Mouse (Mus musculus): ENCODE results near the gene Olfr314.
A peak's percentile ranks its signal among the peaks of the same experiment; 100 is the strongest.
"Not testable (repeated sequence)": the region's sequence is repeated elsewhere in the genome, so short reads cannot be mapped to it uniquely, and the experiment has no call there.

The Olfr314 gene

GRCm38 (mm10) chr11:58782480-58783089 lies at the start of gene Olfr314:
Gene Olfr314, plus strand, starts transcription at chr11:58782952.
- DNase-seq (ENCODE audit: low spot score) = no peak

DNA sequence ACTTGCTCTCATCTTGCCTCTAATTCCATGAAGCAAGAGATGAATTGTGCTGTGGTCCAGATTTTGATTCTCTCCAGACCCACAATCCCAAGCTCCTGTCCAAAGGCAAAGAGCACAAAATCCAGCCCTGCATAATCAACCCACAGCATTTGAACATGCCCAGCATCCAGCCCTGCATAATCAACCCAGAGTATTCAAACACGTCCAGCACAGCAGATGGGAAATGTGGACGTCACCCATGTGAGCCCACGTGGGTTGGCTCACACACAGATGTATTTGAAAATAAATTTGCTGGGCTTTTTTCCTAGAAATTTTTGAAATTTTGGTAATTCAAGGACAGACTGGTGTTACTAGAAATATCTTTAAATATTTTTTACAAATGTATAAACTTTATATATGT lies 49.4 kb upstream of the Olfr314 start:
- DNase-seq (ENCODE audit: low spot score) = peak; percentile 3

GRCm38 (mm10) chr11:58738792-58739262 lies 43.9 kb upstream of the Olfr314 start, which contains the start of gene Olfr317:
Gene Olfr317, minus strand, starts transcription at chr11:58739212.
- DNase-seq (ENCODE audit: low spot score) = no peak

- DNase-seq (ENCODE audit: low spot score) = peak; percentile 33
Observed at GRCm38 (mm10) chr11:58751096-58751495, 31.7 kb upstream of the Olfr314 start.

GRCm38 (mm10) chr11:58752434-58752833 lies 30.3 kb upstream of the Olfr314 start, which contains the start of gene Olfr316:
Gene Olfr316, plus strand, starts transcription at chr11:58752734.
- no peak for DNase-seq (ENCODE audit: low spot score)

- DNase-seq (ENCODE audit: low spot score) = no peak
Observed at GRCm38 (mm10) chr11:58772888-58773287, 9.9 kb upstream of the Olfr314 start, which contains the start of gene Olfr315. Gene Olfr315, plus strand, starts transcription at chr11:58773188.

- DNase-seq (ENCODE audit: low spot score) = no peak
Observed at GRCm38 (mm10) chr11:58784182-58784581, 1.4 kb downstream of the Olfr314 start.

DNA sequence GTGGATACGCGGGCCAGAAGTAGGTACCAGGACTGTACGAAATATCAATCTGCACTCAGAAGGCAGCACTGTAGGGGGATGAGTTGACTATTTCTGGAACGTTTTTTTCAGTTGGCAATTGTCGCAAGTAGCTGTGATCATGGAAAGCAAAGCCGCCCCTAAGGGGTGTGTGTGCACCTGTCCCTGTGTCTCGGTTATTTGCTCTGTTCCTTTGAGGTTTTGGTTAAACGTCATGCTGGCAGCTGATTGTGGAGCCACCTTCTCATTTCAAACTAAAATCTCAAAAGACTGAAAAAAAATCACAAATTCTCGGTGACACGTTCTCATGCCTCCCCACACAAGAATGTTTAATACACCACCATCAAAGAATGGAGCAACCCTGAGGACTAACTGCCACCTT lies 4.9 kb downstream of the Olfr314 start:
- no peak for DNase-seq (ENCODE audit: low spot score)

DNA sequence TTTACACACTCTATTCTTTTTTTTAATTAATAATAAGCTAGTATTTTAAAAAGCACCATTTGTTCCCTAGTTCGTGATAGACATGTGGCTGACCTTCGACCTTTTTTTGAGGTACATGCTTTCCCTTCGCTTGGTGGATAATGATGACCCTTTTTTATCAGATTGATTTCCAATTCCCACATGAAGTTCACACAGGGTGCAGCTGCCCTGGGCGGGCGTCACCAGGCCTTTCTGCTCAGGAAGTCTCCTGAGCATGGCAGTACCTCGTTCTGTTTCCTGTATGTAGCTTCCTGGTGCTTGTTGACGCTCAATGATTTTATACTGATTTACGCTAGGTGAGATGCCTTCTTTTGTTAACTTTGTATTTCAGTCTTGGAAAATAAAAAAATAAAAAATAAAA lies 5.6 kb downstream of the Olfr314 start:
- DNase-seq (ENCODE audit: low spot score) = no peak

GRCm38 (mm10) chr11:58789532-58789931 lies 6.8 kb downstream of the Olfr314 start:
- DNase-seq (ENCODE audit: low spot score) = no peak

DNA sequence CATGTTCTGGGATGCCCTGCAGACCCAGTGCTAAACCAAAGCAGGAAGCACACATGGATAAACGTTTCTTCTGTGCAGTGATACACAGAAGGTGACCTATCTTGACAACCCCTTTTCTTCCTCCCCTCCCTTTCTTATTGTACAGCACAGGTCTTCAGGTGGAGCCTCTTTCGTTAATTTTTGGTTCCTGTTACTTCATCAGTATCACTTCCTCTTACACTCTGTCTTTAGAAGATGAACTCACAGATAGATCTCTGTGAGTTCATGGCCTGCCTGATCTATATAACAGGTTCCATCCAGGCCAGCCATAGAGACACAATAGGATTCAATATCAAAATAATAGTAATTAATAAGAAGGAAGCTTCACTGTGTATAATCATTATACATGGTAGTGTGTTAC lies 7.3 kb downstream of the Olfr314 start:
- no peak for DNase-seq (ENCODE audit: low spot score)

GRCm38 (mm10) chr11:58790646-58791045 lies 7.9 kb downstream of the Olfr314 start:
- no peak for DNase-seq (ENCODE audit: low spot score)

DNA sequence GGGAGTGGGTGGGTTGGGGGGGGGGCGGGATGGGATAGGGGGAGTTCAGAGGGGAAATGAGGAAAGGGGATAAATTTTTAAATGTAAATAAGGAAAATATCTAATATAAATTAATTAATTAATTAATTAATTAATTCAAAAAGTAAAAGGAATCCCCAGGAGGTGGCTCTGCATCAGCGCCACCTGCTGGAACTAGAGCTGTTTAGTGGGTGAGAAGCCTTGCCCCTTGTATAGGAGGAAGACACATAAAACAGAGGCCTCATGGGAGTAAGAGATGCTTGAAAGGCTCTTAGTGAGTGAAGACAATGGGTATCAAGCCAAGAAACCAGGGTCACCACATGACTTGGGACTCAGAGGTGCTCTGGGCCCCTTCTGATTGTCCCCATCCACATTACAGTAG lies 13.1 kb downstream of the Olfr314 start:
- no peak for DNase-seq (ENCODE audit: low spot score)

DNA sequence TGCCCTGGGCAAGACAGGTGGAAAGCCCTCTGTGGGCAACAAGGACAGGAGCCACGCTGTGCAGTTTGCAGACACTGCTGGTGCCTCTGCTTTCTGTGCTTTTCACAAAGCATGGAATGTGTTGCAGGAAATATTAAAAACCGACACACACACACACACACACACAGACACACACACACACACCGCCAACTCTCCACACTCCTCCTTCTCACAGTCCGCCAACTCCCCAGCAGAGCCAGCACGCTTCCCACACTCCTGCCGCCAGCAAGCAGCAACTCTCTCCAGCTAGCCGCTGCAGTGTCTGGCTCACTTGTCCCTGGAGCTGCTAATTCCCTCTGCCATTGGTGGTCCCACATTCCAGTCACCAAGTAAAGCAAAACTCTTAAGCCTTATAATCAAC lies 14.1 kb downstream of the Olfr314 start:
- DNase-seq (ENCODE audit: low spot score) = peak; percentile 57

GRCm38 (mm10) chr11:58799747-58800146 lies 17.0 kb downstream of the Olfr314 start:
- no peak for DNase-seq (ENCODE audit: low spot score)

GRCm38 (mm10) chr11:58801558-58802228 lies 18.9 kb downstream of the Olfr314 start, which contains the start of gene Fam183b:
Gene Fam183b, minus strand, starts transcription at chr11:58801960.
- DNase-seq (ENCODE audit: low spot score) = no peak

DNA sequence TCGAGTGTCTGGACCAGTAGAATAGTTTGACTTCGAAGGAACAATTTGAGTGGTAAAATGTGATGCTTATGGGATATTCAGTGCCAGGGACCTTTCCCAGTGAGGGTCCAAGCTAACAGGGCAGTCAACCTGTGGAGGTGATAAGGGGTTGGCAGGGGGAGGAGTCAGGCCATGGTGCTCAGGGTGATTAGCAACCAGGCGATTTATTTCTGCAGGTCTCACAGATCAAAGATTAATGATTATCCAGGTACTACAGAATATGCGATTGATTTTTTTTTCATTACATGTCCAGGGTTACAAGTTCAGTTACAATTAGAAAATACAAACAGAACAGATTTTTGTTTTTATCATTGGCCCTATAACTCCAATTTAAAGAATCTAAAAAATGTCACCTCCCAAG lies 21.1 kb downstream of the Olfr314 start:
- no peak for DNase-seq (ENCODE audit: low spot score)

GRCm38 (mm10) chr11:58804393-58804792 lies 21.6 kb downstream of the Olfr314 start:
- no peak for DNase-seq (ENCODE audit: low spot score)

- no peak for DNase-seq (ENCODE audit: low spot score)
Observed at GRCm38 (mm10) chr11:58812001-58812400, 29.2 kb downstream of the Olfr314 start.

DNA sequence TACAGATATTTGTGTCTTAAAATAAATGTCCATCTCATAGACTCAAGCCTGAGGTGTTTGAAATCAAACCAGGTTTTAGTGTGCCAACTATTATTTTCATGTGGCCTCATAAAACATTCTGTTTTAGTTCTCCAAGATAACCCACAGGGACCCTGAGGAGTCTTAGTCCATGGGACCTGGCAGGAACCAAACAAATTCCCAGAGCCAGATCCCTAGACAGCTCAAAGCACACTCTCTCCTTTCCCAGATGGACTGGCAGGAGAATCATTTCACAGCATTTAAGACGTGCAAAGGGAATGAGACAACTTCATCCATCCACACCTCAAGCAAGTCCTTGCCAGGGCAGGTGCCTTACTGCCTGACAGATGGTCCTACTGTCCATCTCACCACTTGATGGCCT lies 31.9 kb downstream of the Olfr314 start, which contains the start of gene Olfr313:
Olfr313 (plus strand) TSS at position 301 of the 400 bp plus-strand sequence.
- DNase-seq (ENCODE audit: low spot score) = not testable (repeated sequence)

DNA sequence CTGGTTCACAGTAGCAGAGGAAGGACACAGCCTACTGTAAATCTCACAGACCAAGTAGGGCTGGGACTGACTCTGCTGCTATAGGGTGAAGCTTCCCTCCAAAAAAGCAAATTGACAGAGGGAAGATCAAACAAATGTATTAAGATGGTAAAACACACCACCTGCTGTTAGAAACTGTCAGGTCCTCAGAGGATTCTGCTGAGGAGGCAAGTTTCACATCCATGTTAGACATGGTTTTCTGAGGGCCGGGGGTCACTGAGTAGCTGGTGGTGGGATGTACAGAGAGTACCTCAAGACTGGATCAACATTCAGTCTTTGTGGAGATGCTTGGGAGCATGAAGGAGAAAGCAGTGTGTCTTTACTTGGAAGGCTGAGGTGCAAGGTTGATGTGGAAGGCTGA lies 32.9 kb downstream of the Olfr314 start:
- DNase-seq (ENCODE audit: low spot score) = no peak

GRCm38 (mm10) chr11:58828937-58829336 lies 46.2 kb downstream of the Olfr314 start, which contains the start of gene Olfr312:
Gene Olfr312, plus strand, starts transcription at chr11:58829237.
- not testable (repeated sequence) for DNase-seq (ENCODE audit: low spot score)

GRCm38 (mm10) chr11:58829764-58830163 lies 47.0 kb downstream of the Olfr314 start:
- no peak for DNase-seq (ENCODE audit: low spot score)

All from left cerebral cortex, adult 11 months (tissue).